Mouse (Mus musculus): Measurements from ENCODE around the gene Pak6.
A peak's percentile ranks its signal among the peaks of the same experiment; 100 is the strongest.

Pak6 gene

DNA sequence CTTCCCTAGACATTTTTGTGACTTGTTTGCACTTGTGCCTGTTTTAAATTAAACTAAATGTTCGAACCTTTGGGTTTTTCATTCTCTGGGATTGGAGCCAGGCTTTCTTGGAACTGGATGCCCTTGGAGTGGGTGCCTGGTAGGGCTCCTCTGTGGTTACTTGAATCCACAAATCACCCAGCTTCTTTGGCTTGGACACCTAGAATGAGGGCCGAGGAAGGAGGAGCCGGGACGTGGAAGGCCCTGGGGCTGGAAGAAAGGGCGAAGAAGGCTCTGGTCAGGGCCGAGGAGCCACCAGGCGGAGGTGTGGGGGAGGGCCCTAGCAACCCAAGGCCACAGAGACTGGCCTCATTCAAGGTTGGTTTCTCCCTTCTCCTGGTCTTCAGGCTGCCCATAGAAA is 34.9 kb downstream of the Pak6 start:
- DNase-seq (ENCODE audit: low spot score): no peak

- DNase-seq (ENCODE audit: low spot score): peak; percentile 66
Observed at GRCm38 (mm10) chr2:118700179-118701062, 37.3 kb downstream of the Pak6 start.

DNA sequence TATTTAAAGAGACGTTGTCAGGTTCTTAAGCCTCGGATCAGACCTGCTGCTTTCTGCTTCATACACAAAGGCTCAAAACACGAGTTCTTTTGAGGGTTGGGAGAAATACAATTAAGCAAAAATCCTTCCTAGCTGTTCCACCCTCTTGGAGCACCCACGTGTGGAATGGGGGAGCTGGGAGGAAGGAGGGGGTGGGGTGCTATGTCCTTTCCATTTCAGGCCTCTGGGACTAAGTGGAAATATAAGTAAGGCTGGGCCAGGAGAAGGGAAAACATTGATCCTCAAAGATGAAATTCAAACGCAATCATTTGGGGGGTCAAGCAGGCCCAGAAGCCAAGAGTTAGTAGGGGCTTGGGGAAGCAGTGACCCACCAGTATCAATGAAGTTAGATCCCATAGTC is 38.1 kb downstream of the Pak6 start:
- no peak for DNase-seq (ENCODE audit: low spot score)

DNA sequence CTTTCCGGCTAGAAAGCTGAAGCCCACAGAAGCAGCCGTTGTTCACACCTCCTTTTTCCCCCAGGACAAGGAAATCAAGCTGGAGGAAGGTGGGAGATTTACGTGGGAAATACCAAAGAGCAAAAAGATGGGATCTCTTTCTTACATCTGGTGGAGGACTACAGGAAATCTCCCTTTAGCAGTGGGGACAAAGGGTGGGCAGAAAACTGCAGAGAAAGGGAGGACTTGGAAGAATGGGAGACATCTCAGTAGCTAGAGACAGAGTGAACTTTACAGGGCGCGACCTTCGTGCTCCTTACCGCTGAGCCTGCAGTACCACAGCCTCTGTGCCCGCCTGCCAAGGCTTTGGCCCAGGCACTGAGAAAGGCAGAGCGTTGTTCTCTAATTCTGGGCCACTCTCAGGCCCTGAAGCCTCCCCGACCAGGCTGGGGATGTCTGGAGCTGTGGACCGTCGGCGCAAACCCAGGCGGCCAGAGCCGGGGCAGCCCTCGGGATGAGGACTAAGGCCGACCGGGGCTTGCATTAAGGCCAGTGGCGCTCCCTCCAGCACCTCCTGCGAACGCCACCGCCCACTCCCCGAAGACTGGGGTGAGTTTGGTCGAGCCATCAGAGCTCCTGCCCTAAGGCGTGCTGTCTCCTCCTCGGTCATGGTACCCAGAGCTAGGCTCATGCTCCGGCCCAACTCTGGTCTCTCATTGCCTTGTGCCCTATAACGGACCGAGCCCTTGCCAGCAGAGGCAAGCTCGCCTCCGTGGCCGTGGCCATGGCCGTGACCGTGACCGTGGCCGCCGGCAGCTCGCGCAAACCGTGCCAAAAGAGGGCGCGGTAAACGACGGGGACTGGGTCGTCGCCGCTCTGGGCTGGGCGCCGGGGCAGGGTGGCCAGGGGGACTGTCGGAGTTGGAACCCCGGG is 39.1 kb downstream of the Pak6 start:
- no peak for DNase-seq (ENCODE audit: low spot score)

DNA sequence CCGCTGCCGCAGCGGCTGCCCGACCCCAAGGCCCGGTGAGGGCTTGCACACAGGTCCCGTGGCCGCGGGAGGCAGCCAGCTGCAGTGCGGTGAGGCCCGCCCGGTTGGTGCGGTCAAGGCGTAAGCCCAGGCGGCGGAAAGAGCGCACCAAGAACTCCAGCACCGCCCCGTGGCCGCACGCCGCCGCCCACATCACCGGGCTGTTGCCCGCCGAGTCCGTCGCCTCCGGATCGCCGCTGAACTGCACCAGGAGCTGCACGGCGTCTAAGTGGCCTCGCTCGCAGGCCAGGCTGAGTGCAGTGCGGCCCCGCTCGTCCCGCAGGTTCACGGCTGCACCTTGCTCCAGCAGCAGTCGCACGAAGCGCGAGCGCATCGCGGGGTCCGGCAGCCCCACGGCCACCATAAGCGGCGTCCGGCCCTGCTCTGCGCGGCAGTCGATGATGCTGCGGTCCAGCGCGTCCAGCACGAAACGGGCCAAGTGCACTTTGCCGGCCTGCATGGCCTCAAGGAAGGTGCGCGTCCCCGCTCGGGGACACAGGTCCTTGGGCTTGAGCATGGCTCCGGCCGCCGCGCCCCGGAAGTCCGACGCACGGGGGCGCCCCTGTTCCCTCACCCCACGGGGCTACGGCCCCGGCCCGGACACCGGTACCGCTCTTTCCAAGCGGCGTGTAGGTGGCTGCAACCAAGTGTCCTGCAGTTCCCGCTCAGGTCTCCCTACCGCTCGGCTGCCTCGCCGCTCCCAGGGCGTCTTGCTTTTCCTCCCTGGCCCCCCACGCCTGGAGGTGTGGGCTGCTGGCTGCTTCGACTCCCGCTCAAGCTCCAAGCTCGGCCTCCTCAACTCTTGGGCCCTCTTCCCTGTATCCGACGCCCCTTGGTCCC is 40.0 kb downstream of the Pak6 start:
- no peak for DNase-seq (ENCODE audit: low spot score)

GRCm38 (mm10) chr2:118703913-118704730 is 41.0 kb downstream of the Pak6 start, which contains the start of gene Ankrd63:
Gene Ankrd63 (minus strand): TSS chr2:118703963.
- peak; percentile 23 for DNase-seq (ENCODE audit: low spot score)

DNA sequence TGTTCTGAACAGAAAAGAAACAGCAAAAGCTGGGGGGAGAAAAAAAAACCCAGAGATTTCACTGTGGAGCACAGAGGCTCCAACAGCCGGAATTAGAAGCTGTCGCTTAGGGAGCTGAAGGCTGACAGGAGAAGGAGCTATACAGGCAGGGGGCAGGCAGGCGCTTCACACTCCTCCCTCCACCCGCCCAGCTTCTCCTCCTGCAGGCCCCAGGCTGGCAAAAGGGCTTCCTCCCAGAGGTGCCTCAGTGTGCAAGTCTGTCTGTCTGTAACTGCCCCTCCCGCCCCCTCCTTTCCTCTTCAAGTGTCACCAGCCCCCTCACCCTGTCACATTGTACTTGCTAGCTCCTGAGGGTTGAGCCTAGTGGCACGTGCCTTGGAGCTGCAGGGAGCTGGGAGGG is 43.3 kb downstream of the Pak6 start:
- no peak for DNase-seq (ENCODE audit: low spot score)

- no peak for DNase-seq (ENCODE audit: low spot score)
Observed at GRCm38 (mm10) chr2:118708472-118708871, 45.4 kb downstream of the Pak6 start.

- no peak for DNase-seq (ENCODE audit: low spot score)
Observed at GRCm38 (mm10) chr2:118709655-118710221, 46.6 kb downstream of the Pak6 start.

GRCm38 (mm10) chr2:118711038-118711494 is 48.0 kb downstream of the Pak6 start:
- no peak for DNase-seq (ENCODE audit: low spot score)

DNA sequence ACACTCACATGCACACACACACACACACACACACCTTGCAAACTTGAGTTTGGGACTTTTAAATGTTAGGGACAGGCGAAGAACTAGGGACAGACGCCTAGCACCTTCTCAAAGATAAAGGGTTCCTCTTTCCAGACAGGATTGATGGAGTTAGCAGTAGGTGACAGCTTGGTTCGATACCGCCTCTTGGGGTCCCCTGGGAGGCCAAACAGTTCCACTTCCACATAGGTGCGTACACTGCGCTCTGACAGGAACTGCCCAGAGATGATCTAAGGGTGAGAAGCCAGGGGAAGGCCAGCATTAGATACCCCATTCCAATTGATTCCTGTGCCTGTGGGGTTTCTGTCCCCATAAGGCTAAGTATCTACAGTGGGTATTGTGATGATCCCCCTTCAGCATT is 50.5 kb downstream of the Pak6 start:
- no peak for DNase-seq (ENCODE audit: low spot score)

GRCm38 (mm10) chr2:118714230-118714629 is 51.1 kb downstream of the Pak6 start:
- no peak for DNase-seq (ENCODE audit: low spot score)

- DNase-seq (ENCODE audit: low spot score): no peak
Observed at GRCm38 (mm10) chr2:118716677-118717076, 53.6 kb downstream of the Pak6 start.

DNA sequence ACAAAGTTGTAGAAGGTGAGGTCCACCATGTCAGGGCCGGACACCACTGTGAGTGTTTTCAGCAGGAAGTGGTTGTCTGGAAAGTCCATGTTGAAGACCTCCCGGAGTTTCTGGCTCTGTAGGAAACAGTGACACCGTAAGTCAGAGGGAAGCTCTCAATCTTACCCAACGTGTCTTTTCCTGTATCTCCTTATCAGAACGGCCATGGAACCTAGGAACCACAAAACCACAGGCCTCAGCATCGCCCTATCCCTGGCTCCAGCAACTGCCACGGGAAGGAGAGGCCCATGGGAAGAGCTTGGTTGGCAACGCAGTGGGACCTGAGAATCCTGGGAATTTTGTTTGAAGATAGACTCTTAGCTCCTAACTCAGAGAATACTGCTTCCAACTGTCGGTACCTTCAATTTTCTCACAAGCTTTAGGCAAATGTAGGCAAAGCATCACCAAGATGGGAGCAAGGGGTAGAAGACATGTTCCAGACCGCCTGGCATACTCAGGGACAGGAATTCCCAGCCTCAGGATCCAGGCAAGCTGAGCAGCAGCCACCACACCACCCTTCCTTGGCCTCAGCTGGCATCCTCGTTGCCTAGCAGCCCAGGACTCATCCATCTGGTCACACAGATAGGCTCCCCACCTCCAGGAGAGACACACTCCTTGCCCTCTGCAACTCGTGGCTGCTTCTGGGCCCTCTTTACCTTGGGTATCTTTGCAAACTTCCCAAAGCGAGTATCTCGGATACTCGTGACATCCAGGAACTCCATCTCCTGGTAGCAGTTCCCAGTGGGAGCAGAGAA is 60.8 kb downstream of the Pak6 start:
- no peak for DNase-seq (ENCODE audit: low spot score)

- DNase-seq (ENCODE audit: low spot score): no peak
Observed at GRCm38 (mm10) chr2:118725511-118725910, 62.4 kb downstream of the Pak6 start.

- DNase-seq (ENCODE audit: low spot score): no peak
Observed at GRCm38 (mm10) chr2:118726873-118727272, 63.8 kb downstream of the Pak6 start.

- no peak for DNase-seq (ENCODE audit: low spot score)
Observed at GRCm38 (mm10) chr2:118727911-118728310, 64.8 kb downstream of the Pak6 start.

GRCm38 (mm10) chr2:118728337-118728736 is 65.2 kb downstream of the Pak6 start, which contains the start of gene Plcb2:
Gene Plcb2 (minus strand): TSS chr2:118728438.
- DNase-seq (ENCODE audit: low spot score): peak; percentile 49

DNA sequence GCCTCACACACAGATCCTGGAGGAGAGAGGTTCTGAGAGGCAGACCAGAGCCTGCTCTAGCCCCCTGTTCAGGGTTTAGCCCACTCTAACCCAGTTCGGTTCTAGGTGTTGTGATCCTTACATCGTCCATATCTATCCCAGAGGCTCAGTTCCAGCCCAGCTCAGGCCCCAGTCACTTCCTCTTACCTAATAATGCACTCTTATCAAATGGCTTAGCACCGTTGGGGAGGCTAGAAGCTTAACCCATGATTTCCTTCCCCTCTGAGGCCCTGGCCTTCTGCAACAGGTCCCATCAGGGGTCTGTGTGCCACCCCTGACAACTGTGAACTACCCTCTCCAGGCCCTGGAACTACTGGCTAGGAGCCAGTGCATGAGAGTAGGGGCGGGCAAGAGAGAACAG is 66.1 kb downstream of the Pak6 start:
- DNase-seq (ENCODE audit: low spot score): no peak

Measured in T-cell, adult 2 months (primary cell).